In the genomic region with DNA sequence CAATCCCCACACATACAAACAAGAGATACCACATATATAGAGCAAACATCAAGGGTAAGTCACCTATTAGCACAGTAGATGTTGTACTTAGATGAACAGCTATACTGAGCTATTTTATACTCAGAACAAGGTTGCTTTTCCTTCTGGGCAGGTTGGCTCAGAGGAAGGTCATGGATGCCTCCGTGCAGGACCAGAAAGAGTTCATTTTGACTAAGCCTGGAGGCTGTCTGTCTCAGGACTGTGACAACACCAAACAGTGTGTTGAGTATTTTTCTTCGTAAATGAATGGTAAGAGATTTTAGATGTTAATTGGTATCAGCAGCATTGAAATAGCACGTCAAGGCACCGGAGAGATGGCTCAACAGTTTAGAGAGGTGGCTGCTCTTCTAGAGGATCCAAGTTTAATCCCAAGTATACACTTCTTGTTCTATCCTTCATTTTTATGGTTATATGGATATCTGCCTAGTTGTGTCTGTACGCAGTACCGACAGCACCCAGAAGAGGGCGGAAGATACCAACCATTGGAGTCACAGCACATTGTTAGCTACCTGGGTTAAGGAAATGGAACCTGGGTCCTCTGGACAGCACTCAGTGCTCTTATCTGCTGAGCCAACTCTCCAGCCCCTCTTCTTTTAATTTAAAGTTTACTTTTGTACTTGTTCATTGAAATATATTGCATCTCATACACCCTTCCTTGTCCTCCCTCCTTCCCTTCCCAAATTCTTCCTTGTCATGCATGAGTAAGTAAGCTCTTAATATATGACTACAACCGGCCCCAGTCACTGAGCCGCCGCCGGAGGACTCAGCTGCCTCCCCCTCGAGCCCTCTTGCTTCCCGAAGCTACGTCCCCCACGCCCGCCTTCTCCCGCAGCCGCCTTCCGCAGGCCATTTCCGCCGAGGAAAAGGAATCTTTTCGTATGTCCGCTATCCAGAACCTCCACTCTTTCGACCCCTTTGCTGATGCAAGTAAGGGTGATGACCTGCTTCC, we compare ENCODE assay signal across 8 mouse cellular contexts. TPM values are rescaled to one million over a fixed set of nuclear protein-coding genes. Genes with fewer than 3 reads are reported as not detected.
A peak's percentile ranks its signal among the peaks of the same experiment; 100 is the strongest.
DNase-seq lines count a peak whose midpoint lies in the region; ATAC-seq and TF ChIP-seq lines count a peak whose summit lies in the region.

No protein-coding gene starts in this region.

- no peak for TF ChIP-seq POLR2A in limb, embryonic 14.5 days (IDR thresholded peaks at IDR 0.05; ENCODE audit: borderline replicate concordance, extremely low read depth, insufficient read depth, insufficient read length)

- peak; percentile 89 for ATAC-seq in embryonic facial prominence, embryonic 14.5 days (ENCODE audit: low read depth)
- peak; percentile 93 for ATAC-seq in kidney, embryonic 14.5 days (ENCODE audit: low FRiP score, low TSS enrichment)
- ATAC-seq in limb, embryonic 14.5 days (ENCODE audit: low FRiP score, low read depth): peak; percentile 86
- peak; percentile 97 for ATAC-seq in midbrain, embryonic 16.5 days

- DNase-seq in 3T3-L1 (ENCODE audit: low read depth, low spot score): peak; percentile 93
- DNase-seq in adrenal gland, postnatal 4 days (ENCODE audit: low spot score in 2 of 2): peak; percentile 43 to 75
- DNase-seq in embryonic facial prominence, embryonic 14.5 days (ENCODE audit: low spot score): peak; percentile 75
- DNase-seq in heart, embryonic 10.5 days (ENCODE audit: low spot score): peak; percentile 87
- DNase-seq in limb, embryonic 14.5 days (ENCODE audit: low spot score): peak; percentile 76
- peak; percentile 62 to 84 for DNase-seq in spleen, postnatal 10 days (ENCODE audit: low spot score in 2 of 2)

- peak overlapping the region; percentile 55 for H3K9ac ChIP-seq in embryonic facial prominence, embryonic 14.5 days (ENCODE audit: low read depth, low read length)
- no peak overlapping the region for H3K9ac ChIP-seq in kidney, embryonic 14.5 days (ENCODE audit: low read depth, low read length)
- H3K9ac ChIP-seq in limb, embryonic 14.5 days (ENCODE audit: low read depth, low read length, severe bottlenecking): peak overlapping the region; percentile 40
- peak overlapping the region; percentile 64 for H3K9ac ChIP-seq in midbrain, embryonic 16.5 days (ENCODE audit: low read depth, low read length)

- H3K9me3 ChIP-seq in embryonic facial prominence, embryonic 14.5 days (ENCODE audit: control insufficient read depth, low read length): no peaks in the 10 kb centered on the region
- no peaks in the 10 kb centered on the region for H3K9me3 ChIP-seq in heart, embryonic 10.5 days
- H3K9me3 ChIP-seq in kidney, embryonic 14.5 days (ENCODE audit: control insufficient read depth, low read length): no peaks in the 10 kb centered on the region
- no peaks in the 10 kb centered on the region for H3K9me3 ChIP-seq in limb, embryonic 14.5 days (ENCODE audit: control insufficient read depth, low read length)
- H3K9me3 ChIP-seq in midbrain, embryonic 16.5 days (replicated peaks; ENCODE audit: control insufficient read depth, low read length, poor library complexity, severe bottlenecking): no peaks in the 10 kb centered on the region

- H3K27me3 ChIP-seq in embryonic facial prominence, embryonic 14.5 days (replicated peaks; ENCODE audit: control insufficient read depth, insufficient read depth, low read length): 0 out of 2 replicates have a peak, but pooled peaks cover 2% of the 10 kb centered on the region
- no peaks in the 10 kb centered on the region for H3K27me3 ChIP-seq in heart, embryonic 10.5 days (ENCODE audit: insufficient read depth, poor library complexity, severe bottlenecking)
- H3K27me3 ChIP-seq in kidney, embryonic 14.5 days (ENCODE audit: control insufficient read depth, insufficient read depth, low read length): no peaks in the 10 kb centered on the region
- no peaks in the 10 kb centered on the region for H3K27me3 ChIP-seq in limb, embryonic 14.5 days (ENCODE audit: control insufficient read depth, insufficient read depth, low read length)
- no peaks in the 10 kb centered on the region for H3K27me3 ChIP-seq in midbrain, embryonic 16.5 days (ENCODE audit: control insufficient read depth, insufficient read depth, low read depth, low read length)

- no peaks in the 10 kb centered on the region for H3K4me1 ChIP-seq in embryonic facial prominence, embryonic 14.5 days (ENCODE audit: control insufficient read depth, insufficient read depth, low read length)
- H3K4me1 ChIP-seq in heart, embryonic 10.5 days: no peaks in the 10 kb centered on the region
- no peaks in the 10 kb centered on the region for H3K4me1 ChIP-seq in kidney, embryonic 14.5 days (ENCODE audit: control insufficient read depth, insufficient read depth, low read length)
- no peaks in the 10 kb centered on the region for H3K4me1 ChIP-seq in limb, embryonic 14.5 days (ENCODE audit: control insufficient read depth, insufficient read depth, low read length)
- no peaks in the 10 kb centered on the region for H3K4me1 ChIP-seq in midbrain, embryonic 16.5 days (ENCODE audit: control insufficient read depth, insufficient read depth, low read length)

- H3K36me3 ChIP-seq in embryonic facial prominence, embryonic 14.5 days (ENCODE audit: control insufficient read depth, insufficient read depth, low read length): no peaks in the 10 kb centered on the region
- H3K36me3 ChIP-seq in heart, embryonic 10.5 days: no peaks in the 10 kb centered on the region
- no peaks in the 10 kb centered on the region for H3K36me3 ChIP-seq in kidney, embryonic 14.5 days (ENCODE audit: control insufficient read depth, insufficient read depth, low read length)
- H3K36me3 ChIP-seq in limb, embryonic 14.5 days (ENCODE audit: control insufficient read depth, insufficient read depth, low read length): no peaks in the 10 kb centered on the region
- H3K36me3 ChIP-seq in midbrain, embryonic 16.5 days (ENCODE audit: control insufficient read depth, insufficient read depth, low read length): no peaks in the 10 kb centered on the region

- 14% methylated on average over 24 of the region's 24 CpGs for WGBS in embryonic facial prominence, embryonic 14.5 days
- 14% methylated on average over 24 of the region's 24 CpGs for WGBS in heart, embryonic 10.5 days
- 11% methylated on average over 24 of the region's 24 CpGs for WGBS in kidney, embryonic 14.5 days
- 13% methylated on average over 24 of the region's 24 CpGs for WGBS in limb, embryonic 14.5 days
- WGBS in midbrain, embryonic 16.5 days: 10% methylated on average over 24 of the region's 24 CpGs

- peak overlapping the region; percentile 59 for H3K4me2 ChIP-seq in embryonic facial prominence, embryonic 14.5 days (ENCODE audit: low read depth, low read length)
- H3K4me2 ChIP-seq in kidney, embryonic 14.5 days (replicated peaks; ENCODE audit: low read depth, low read length): peak overlapping the region; percentile 45
- H3K4me2 ChIP-seq in limb, embryonic 14.5 days (replicated peaks; ENCODE audit: low read depth, low read length, severe bottlenecking): peak overlapping the region; percentile 53
- peak overlapping the region; percentile 74 for H3K4me2 ChIP-seq in midbrain, embryonic 16.5 days (ENCODE audit: low read length)

- no peak overlapping the region for H3K27ac ChIP-seq in embryonic facial prominence, embryonic 14.5 days (replicated peaks; ENCODE audit: low read depth, low read length)
- H3K27ac ChIP-seq in heart, embryonic 10.5 days: no peak overlapping the region
- H3K27ac ChIP-seq in kidney, embryonic 14.5 days (ENCODE audit: low read depth, low read length): no peak overlapping the region
- no peak overlapping the region for H3K27ac ChIP-seq in limb, embryonic 14.5 days (replicated peaks; ENCODE audit: low read depth, low read length)
- H3K27ac ChIP-seq in midbrain, embryonic 16.5 days (ENCODE audit: low read length): no peak overlapping the region

- H3K4me3 ChIP-seq in embryonic facial prominence, embryonic 14.5 days (ENCODE audit: low read depth, low read length): peak overlapping the region; percentile 33
- H3K4me3 ChIP-seq in heart, embryonic 10.5 days: peak overlapping the region; percentile 51
- peak overlapping the region; percentile 33 for H3K4me3 ChIP-seq in kidney, embryonic 14.5 days (ENCODE audit: low read length)
- peak overlapping the region; percentile 21 for H3K4me3 ChIP-seq in limb, embryonic 14.5 days (replicated peaks; ENCODE audit: low read length)
- H3K4me3 ChIP-seq in midbrain, embryonic 16.5 days (ENCODE audit: low read depth, low read length): peak overlapping the region; percentile 42

RNA-seq across cellular contexts. Expression of a gene that starts 57.7 kb away (rescaled TPM):
- 10 to 100 TPM; 14.9 to 15.4 TPM for total RNA-seq in adrenal gland, postnatal 4 days (2021)
- polyA plus RNA-seq in embryonic facial prominence, embryonic 14.5 days (2014; fragmentation: Nextera tagmentation; extraction: Ambion mirVana): 3.1 and 3.3 TPM in 2 replicates
- 3.7 and 5.6 TPM in 2 replicates for polyA plus RNA-seq in heart, embryonic 10.5 days (2016; fragmentation: Nextera tagmentation; extraction: Ambion mirVana)
- polyA plus RNA-seq in kidney, embryonic 14.5 days (2014; fragmentation: Nextera tagmentation; extraction: Ambion mirVana): 5.3 and 5.4 TPM in 2 replicates
- 2.2 and 4.2 TPM in 2 replicates for polyA plus RNA-seq in limb, embryonic 14.5 days (2012; rRNA removed)
- 3.7 and 4.6 TPM in 2 replicates for polyA plus RNA-seq in limb, embryonic 14.5 days (2014; fragmentation: Nextera tagmentation; extraction: Ambion mirVana)
- polyA plus RNA-seq in midbrain, embryonic 16.5 days (2015; fragmentation: Nextera tagmentation; extraction: Ambion mirVana): 9.3 and 11.3 TPM in 2 replicates
